Mouse (Mus musculus): ENCODE measurements around the gene Thra. TPM values are rescaled to one million over a fixed set of nuclear protein-coding genes. Genes with fewer than 3 reads are reported as not detected.
"Not testable (repeated sequence)": the region's sequence is repeated elsewhere in the genome, so short reads cannot be mapped to it uniquely, and the experiment has no call there.

The Thra gene
- polyA plus RNA-seq, 1 experiment: 37.6 TPM

GRCm38 (mm10) chr11:98734020-98734419 is 6.4 kb upstream of the Thra start:
- Histone ChIP-seq H3K4me3 (replicated peaks) (no peak overlapping the region), H3K4me1 (peaks cover 15% of the 10 kb centered on the region), H3K9me3 (peaks cover 11% of the 10 kb centered on the region), H3K27me3 (replicated peaks) (no peaks in the 10 kb centered on the region), H3K36me3 (replicated peaks; ENCODE audit: low read length) (no peaks in the 10 kb centered on the region)
- no peak for TF ChIP-seq GATA1 (IDR thresholded peaks at IDR 0.05; ENCODE audit: borderline replicate concordance, low read length)
- no peak for TF ChIP-seq FLI1 (IDR thresholded peaks at IDR 0.05; ENCODE audit: low read length)

- H3K36me3 ChIP-seq (replicated peaks; ENCODE audit: low read length): no peaks in the 10 kb centered on the region
- peaks cover 11% of the 10 kb centered on the region for H3K9me3 ChIP-seq
- H3K4me1 ChIP-seq: peaks cover 20% of the 10 kb centered on the region
- H3K27me3 ChIP-seq (replicated peaks): no peaks in the 10 kb centered on the region
- H3K4me3 ChIP-seq (replicated peaks): no peak overlapping the region
- TF ChIP-seq GATA1 (IDR thresholded peaks at IDR 0.05; ENCODE audit: borderline replicate concordance, low read length) (no peak), FLI1 (IDR thresholded peaks at IDR 0.05; ENCODE audit: low read length) (no peak)
Measured at GRCm38 (mm10) chr11:98735111-98735510, 5.3 kb upstream of the Thra start.

- Histone ChIP-seq H3K36me3 (replicated peaks; ENCODE audit: low read length) (no peaks in the 10 kb centered on the region), H3K4me3 (replicated peaks) (no peak overlapping the region), H3K4me1 (peaks cover 30% of the 10 kb centered on the region), H3K9me3 (peaks cover 11% of the 10 kb centered on the region), H3K27me3 (replicated peaks) (no peaks in the 10 kb centered on the region)
- TF ChIP-seq GATA1 (IDR thresholded peaks at IDR 0.05; ENCODE audit: borderline replicate concordance, low read length) (no peak), FLI1 (IDR thresholded peaks at IDR 0.05; ENCODE audit: low read length) (no peak)
Measured at GRCm38 (mm10) chr11:98736176-98736575, 4.3 kb upstream of the Thra start.

GRCm38 (mm10) chr11:98737220-98737619 is 3.2 kb upstream of the Thra start:
- H3K27me3 ChIP-seq (replicated peaks); H3K36me3 ChIP-seq (replicated peaks; ENCODE audit: low read length); H3K4me3 ChIP-seq (replicated peaks): not testable (repeated sequence)
- Histone ChIP-seq H3K4me1 (peaks cover 31% of the 10 kb centered on the region), H3K9me3 (peaks cover 11% of the 10 kb centered on the region)

GRCm38 (mm10) chr11:98738428-98738911 is 2.0 kb upstream of the Thra start:
- Histone ChIP-seq H3K9me3 (peaks cover 11% of the 10 kb centered on the region), H3K4me1 (peaks cover 44% of the 10 kb centered on the region), H3K27me3 (replicated peaks) (no peaks in the 10 kb centered on the region), H3K36me3 (replicated peaks; ENCODE audit: low read length) (no peaks in the 10 kb centered on the region), H3K4me3 (replicated peaks) (no peak overlapping the region)
- TF ChIP-seq FLI1 (IDR thresholded peaks at IDR 0.05; ENCODE audit: low read length) (no peak), GATA1 (IDR thresholded peaks at IDR 0.05; ENCODE audit: borderline replicate concordance, low read length) (no peak)

- Histone ChIP-seq H3K27me3 (replicated peaks) (no peaks in the 10 kb centered on the region), H3K4me3 (replicated peaks) (no peak overlapping the region), H3K9me3 (peaks cover 11% of the 10 kb centered on the region), H3K36me3 (replicated peaks; ENCODE audit: low read length) (peaks cover under 1% of the 10 kb centered on the region), H3K4me1 (peaks cover 48% of the 10 kb centered on the region)
- no peak for TF ChIP-seq GATA1 (IDR thresholded peaks at IDR 0.05; ENCODE audit: borderline replicate concordance, low read length)
- TF ChIP-seq FLI1 (IDR thresholded peaks at IDR 0.05; ENCODE audit: low read length): no peak
Measured at GRCm38 (mm10) chr11:98738925-98739324, 1.5 kb upstream of the Thra start.

- Histone ChIP-seq H3K27me3 (replicated peaks) (no peaks in the 10 kb centered on the region), H3K9me3 (peaks cover under 1% of the 10 kb centered on the region; the same call in 1 of the 2 replicates), H3K4me1 (peaks cover 59% of the 10 kb centered on the region), H3K4me3 (replicated peaks) (peak overlapping the region; percentile 98), H3K36me3 (replicated peaks; ENCODE audit: low read length) (peaks cover 7% of the 10 kb centered on the region)
- TF ChIP-seq GATA1 (IDR thresholded peaks at IDR 0.05; ENCODE audit: borderline replicate concordance, low read length) (no peak), FLI1 (IDR thresholded peaks at IDR 0.05; ENCODE audit: low read length) (no peak)
Measured at GRCm38 (mm10) chr11:98740026-98740392, 429 bp upstream of the Thra start.

GRCm38 (mm10) chr11:98741051-98741620 is 698 bp downstream of the Thra start:
- TF ChIP-seq GATA1 (IDR thresholded peaks at IDR 0.05; ENCODE audit: borderline replicate concordance, low read length) (no peak), FLI1 (IDR thresholded peaks at IDR 0.05; ENCODE audit: low read length) (no peak)
- H3K4me1 ChIP-seq: peaks cover 70% of the 10 kb centered on the region
- peak overlapping the region; percentile 98 for H3K4me3 ChIP-seq (replicated peaks)
- H3K9me3 ChIP-seq: no peaks in the 10 kb centered on the region
- H3K36me3 ChIP-seq (replicated peaks; ENCODE audit: low read length): peaks cover 14% of the 10 kb centered on the region
- H3K27me3 ChIP-seq (replicated peaks): no peaks in the 10 kb centered on the region

GRCm38 (mm10) chr11:98741622-98742396 is 1.4 kb downstream of the Thra start:
- peaks cover 77% of the 10 kb centered on the region for H3K4me1 ChIP-seq

More at GRCm38 (mm10) chr11:98741622-98742396, 1.4 kb downstream of the Thra start:
- peak overlapping the region; percentile 98 for H3K4me3 ChIP-seq (replicated peaks)
- no peaks in the 10 kb centered on the region for H3K9me3 ChIP-seq
- H3K36me3 ChIP-seq (replicated peaks; ENCODE audit: low read length): peaks cover 14% of the 10 kb centered on the region
- no peaks in the 10 kb centered on the region for H3K27me3 ChIP-seq (replicated peaks)
- TF ChIP-seq FLI1 (IDR thresholded peaks at IDR 0.05; ENCODE audit: low read length): no peak
- no peak for TF ChIP-seq GATA1 (IDR thresholded peaks at IDR 0.05; ENCODE audit: borderline replicate concordance, low read length)
